Comparison of ENCODE assay signal across 8 mouse cellular contexts in genomic region chr19:26603296-26603860, GRCm38 (mm10). TPM values are rescaled to one million over a fixed set of nuclear protein-coding genes. Genes with fewer than 3 reads are reported as not detected.
DNase-seq lines count a peak whose midpoint lies in the region; ATAC-seq lines count a peak whose summit lies in the region.

No protein-coding gene starts in this region.

- DNase-seq in heart, adult 11 months: peak; percentile 66
- no peak for DNase-seq in heart, postnatal 36 days
- DNase-seq in midbrain, embryonic 10.5 days (ENCODE audit: low spot score): no peak
- DNase-seq in midbrain, embryonic 11.5 days (ENCODE audit: low spot score, missing footprints): no peak
- no peak for DNase-seq in spleen, adult 12 weeks (ENCODE audit: low spot score)
- DNase-seq in right cerebral cortex, postnatal 36 days (ENCODE audit: low spot score in 2 of 2): no peak
- no peak for DNase-seq in kidney, postnatal 14 days

- ATAC-seq in midbrain, embryonic 11.5 days (ENCODE audit: low FRiP score): no peak
- no peak for ATAC-seq in limb, embryonic 13.5 days (ENCODE audit: low FRiP score, low read depth)

- H3K27ac ChIP-seq in midbrain, embryonic 10.5 days (replicated peaks): no peak overlapping the region
- no peak overlapping the region for H3K27ac ChIP-seq in midbrain, embryonic 11.5 days (ENCODE audit: low read depth, low read length)
- H3K27ac ChIP-seq in limb, embryonic 13.5 days: no peak overlapping the region

- H3K4me1 ChIP-seq in midbrain, embryonic 10.5 days: peaks cover 38% of the 10 kb centered on the region
- peaks cover 14% of the 10 kb centered on the region for H3K4me1 ChIP-seq in midbrain, embryonic 11.5 days (ENCODE audit: control insufficient read depth, insufficient read depth, low read length)
- H3K4me1 ChIP-seq in limb, embryonic 13.5 days: peaks cover 18% of the 10 kb centered on the region

- no peak overlapping the region for H3K4me2 ChIP-seq in midbrain, embryonic 11.5 days
- H3K4me2 ChIP-seq in limb, embryonic 13.5 days (replicated peaks): peak overlapping the region; percentile 98

- peaks cover 59% of the 10 kb centered on the region for H3K27me3 ChIP-seq in midbrain, embryonic 10.5 days (ENCODE audit: low read depth, poor library complexity, severe bottlenecking)
- peaks cover 20% of the 10 kb centered on the region for H3K27me3 ChIP-seq in midbrain, embryonic 11.5 days (ENCODE audit: control insufficient read depth, insufficient read depth, low read length)
- peaks cover 10% of the 10 kb centered on the region for H3K27me3 ChIP-seq in limb, embryonic 13.5 days

- no peak overlapping the region for H3K9ac ChIP-seq in midbrain, embryonic 11.5 days (ENCODE audit: low read length)
- H3K9ac ChIP-seq in limb, embryonic 13.5 days: no peak overlapping the region

- H3K9me3 ChIP-seq in midbrain, embryonic 10.5 days (replicated peaks): no peaks in the 10 kb centered on the region
- no peaks in the 10 kb centered on the region for H3K9me3 ChIP-seq in midbrain, embryonic 11.5 days (ENCODE audit: control insufficient read depth, low read length)
- H3K9me3 ChIP-seq in limb, embryonic 13.5 days: no peaks in the 10 kb centered on the region

- intact Hi-C loops in heart, postnatal 36 days (cut with DNase I): loop anchor here (10.0 kb wide), 1 partner anchor 831 kb away; no protein-coding TSS in a partner anchor

- no peaks in the 10 kb centered on the region for H3K36me3 ChIP-seq in midbrain, embryonic 10.5 days
- no peaks in the 10 kb centered on the region for H3K36me3 ChIP-seq in midbrain, embryonic 11.5 days (ENCODE audit: control insufficient read depth, insufficient read depth, low read length)
- H3K36me3 ChIP-seq in limb, embryonic 13.5 days: no peaks in the 10 kb centered on the region

- 54% methylated on average over 2 of the region's 2 CpGs for WGBS in midbrain, embryonic 10.5 days
- WGBS in midbrain, embryonic 11.5 days: 42% methylated on average over 2 of the region's 2 CpGs
- 19% methylated on average over 2 of the region's 2 CpGs for WGBS in limb, embryonic 13.5 days

- H3K4me3 ChIP-seq in midbrain, embryonic 10.5 days: peak overlapping the region; percentile 66; the same call in 1 of the 2 replicates
- no peak overlapping the region for H3K4me3 ChIP-seq in midbrain, embryonic 11.5 days (ENCODE audit: low read depth, low read length)
- peak overlapping the region; percentile 82 for H3K4me3 ChIP-seq in limb, embryonic 13.5 days

RNA-seq across cellular contexts. Expression of gene Smarca2, which starts 1.5 kb away (rescaled TPM):
- 10 to 100 TPM; 64.8 to 72.5 TPM for total RNA-seq in heart, postnatal 36 days (2021)
- 23.4 and 26.4 TPM in 2 replicates for polyA plus RNA-seq in midbrain, embryonic 10.5 days (2016; fragmentation: Nextera tagmentation; extraction: Ambion mirVana)
- 29.2 and 36.4 TPM in 2 replicates for polyA plus RNA-seq in midbrain, embryonic 11.5 days (2014; fragmentation: Nextera tagmentation; extraction: Ambion mirVana)
- 91.3 and 93.5 TPM in 2 replicates for polyA plus RNA-seq in limb, embryonic 13.5 days (2015; fragmentation: Nextera tagmentation; extraction: Ambion mirVana)
